Mouse (Mus musculus) CH12.LX (cell line): ENCODE results near the gene Xrn2. TPM values are rescaled to one million over a fixed set of nuclear protein-coding genes. Genes with fewer than 3 reads are reported as not detected.

Experiments
- DNase-seq: peaks from one replicate; pipeline ENCODE4 v3.0.0-alpha.2; 2013; ENCODE audit errors: extremely low read depth
- H3K27ac ChIP-seq: 2 replicates; pipeline ENCODE4 v1.5.1; 2012; ENCODE audit warnings: low read depth, mild to moderate bottlenecking, control low read depth, moderate library complexity; ENCODE audit not compliant: insufficient read depth
- H3K27me3 ChIP-seq: replicated peaks from 2 replicates; pipeline ENCODE3; 2012; ENCODE audit warnings: inconsistent platforms
- H3K36me3 ChIP-seq, 2 experiments: replicated peaks in 1 of 2; 2 replicates each; pipeline versions ENCODE3 to v1.6.1; 2012; ENCODE audit warnings: inconsistent platforms in 1 of 2, low read length in 1 of 2, mild to moderate bottlenecking in 1 of 2, mixed read lengths in 1 of 2, moderate library complexity in 1 of 2; ENCODE audit not compliant: control insufficient read depth in 1 of 2, insufficient read depth in 1 of 2
- H3K4me1 ChIP-seq, 2 experiments: 2 replicates each; pipeline ENCODE4 v1.6.1; 2012; ENCODE audit warnings: inconsistent platforms in 1 of 2, moderate library complexity in 1 of 2; ENCODE audit not compliant: insufficient read depth in 2 of 2, control insufficient read depth in 1 of 2
- H3K4me2 ChIP-seq: 2 replicates; pipeline ENCODE4 v1.6.1; 2012; ENCODE audit warnings: low read depth, mild to moderate bottlenecking, control low read depth; ENCODE audit not compliant: poor library complexity, insufficient read depth, severe bottlenecking
- H3K4me3 ChIP-seq, 3 experiments: fragments of 150-350 bp in 1 of 3; sonication (generic) in 1 of 3; replicated peaks in 1 of 3; 2 replicates each; pipeline versions ENCODE3 to v1.5.1; 2011 to 2012; ENCODE audit warnings: low read depth in 2 of 3, low read length in 2 of 3, mild to moderate bottlenecking in 2 of 3, moderate library complexity in 2 of 3, control low read depth in 1 of 3, improper control_type of control experiment in 1 of 3, inconsistent platforms in 1 of 3, mixed read lengths in 1 of 3; ENCODE audit not compliant: poor library complexity in 1 of 3
- H3K79me2 ChIP-seq: replicated peaks from 2 replicates; pipeline ENCODE4 v1.6.1; 2012; ENCODE audit warnings: mild to moderate bottlenecking, moderate library complexity; ENCODE audit not compliant: control insufficient read depth, poor library complexity, insufficient read depth, severe bottlenecking; ENCODE audit errors: extremely low read depth
- H3K9ac ChIP-seq: 2 replicates; pipeline ENCODE4 v1.6.1; 2012; ENCODE audit warnings: low read depth, mild to moderate bottlenecking, control low read depth, moderate library complexity; ENCODE audit not compliant: insufficient read depth
- H3K9me3 ChIP-seq: replicated peaks from 2 replicates; pipeline ENCODE3; 2012; ENCODE audit warnings: low read length, inconsistent platforms, mixed read lengths
- BHLHE40 ChIP-seq: IDR thresholded peaks from 2 replicates; pipeline ENCODE4 v1.6.1; 2011; ENCODE audit warnings: mild to moderate bottlenecking, low read depth, low read length, improper control_type of control experiment
- CHD1 ChIP-seq: IDR thresholded peaks from 2 replicates; pipeline ENCODE4 v1.6.1; 2012; ENCODE audit warnings: low read depth, low read length, improper control_type of control experiment, inconsistent platforms
- CTCF ChIP-seq, 2 experiments: IDR thresholded peaks in 1 of 2; conservative IDR thresholded peaks in 1 of 2; 2 replicates each; pipeline ENCODE4 v1.5.1; 2011 to 2012; ENCODE audit warnings: low read depth in 2 of 2, low read length in 2 of 2, improper control_type of control experiment in 1 of 2, inconsistent platforms in 1 of 2, mild to moderate bottlenecking in 1 of 2, moderate library complexity in 1 of 2
- E2F4 ChIP-seq: IDR thresholded peaks from 2 replicates; pipeline ENCODE4 v1.6.1; 2011; ENCODE audit warnings: low read depth, low read length, improper control_type of control experiment; ENCODE audit not compliant: insufficient replicate concordance
- EP300 ChIP-seq: IDR thresholded peaks from 2 replicates; pipeline ENCODE4 v1.6.1; 2011; ENCODE audit warnings: low read length, improper control_type of control experiment
- ETS1 ChIP-seq: conservative IDR thresholded peaks from 2 replicates; pipeline ENCODE4 v1.6.1; 2012; ENCODE audit warnings: low read depth, mild to moderate bottlenecking, inconsistent platforms, low read length, improper control_type of control experiment, moderate library complexity
- IRF4 ChIP-seq: IDR thresholded peaks from 2 replicates; pipeline ENCODE4 v1.6.1; 2014; ENCODE audit warnings: low read depth, mild to moderate bottlenecking, inconsistent platforms, low read length, improper control_type of control experiment
- JUN ChIP-seq: IDR thresholded peaks from 2 replicates; pipeline ENCODE4 v1.6.1; 2011; ENCODE audit warnings: low read depth, mild to moderate bottlenecking, low read length, improper control_type of control experiment, moderate library complexity; ENCODE audit not compliant: insufficient read depth
- JUND ChIP-seq: conservative IDR thresholded peaks from 2 replicates; pipeline ENCODE4 v1.6.1; 2011; ENCODE audit warnings: low read depth, low read length, improper control_type of control experiment
- MAFK ChIP-seq: IDR thresholded peaks from 2 replicates; pipeline ENCODE4 v1.6.1; 2011; ENCODE audit warnings: low read length, improper control_type of control experiment; ENCODE audit not compliant: insufficient replicate concordance
- MEF2A ChIP-seq: IDR thresholded peaks from 2 replicates; pipeline ENCODE4 v1.6.1; 2014; ENCODE audit warnings: low read depth, mild to moderate bottlenecking, inconsistent platforms, low read length, improper control_type of control experiment, borderline replicate concordance
- MXI1 ChIP-seq: IDR thresholded peaks from 2 replicates; pipeline ENCODE4 v1.6.1; 2011; ENCODE audit warnings: mild to moderate bottlenecking, low read depth, low read length, improper control_type of control experiment
- NELFE ChIP-seq: IDR thresholded peaks from 2 replicates; pipeline ENCODE4 v1.6.1; 2011; ENCODE audit warnings: low read depth, low read length, improper control_type of control experiment
- PAX5 ChIP-seq: IDR thresholded peaks from 2 replicates; pipeline ENCODE4 v1.6.1; 2012; ENCODE audit warnings: low read length, inconsistent platforms, mixed read lengths
- POLR2A ChIP-seq: IDR thresholded peaks from 2 replicates; pipeline ENCODE4 v1.6.1; 2011; ENCODE audit warnings: low read depth, mild to moderate bottlenecking, improper control_type of control experiment, low read length
- RAD21 ChIP-seq: IDR thresholded peaks from 2 replicates; pipeline ENCODE4 v1.6.1; 2011; ENCODE audit warnings: low read depth, mild to moderate bottlenecking, low read length, improper control_type of control experiment, moderate library complexity
- RCOR1 ChIP-seq: conservative IDR thresholded peaks from 2 replicates; pipeline ENCODE4 v1.6.1; 2012; ENCODE audit warnings: low read depth, mild to moderate bottlenecking, inconsistent platforms, low read length, improper control_type of control experiment
- SIN3A ChIP-seq: IDR thresholded peaks from 2 replicates; pipeline ENCODE4 v1.6.1; 2012; ENCODE audit warnings: low read length, improper control_type of control experiment, inconsistent platforms
- SMC3 ChIP-seq: IDR thresholded peaks from 2 replicates; pipeline ENCODE4 v1.6.1; 2011; ENCODE audit warnings: low read depth, low read length, improper control_type of control experiment
- TBP ChIP-seq: conservative IDR thresholded peaks from 2 replicates; pipeline ENCODE4 v1.6.1; 2011; ENCODE audit warnings: low read depth, low read length, improper control_type of control experiment
- TCF12 ChIP-seq: IDR thresholded peaks from 2 replicates; pipeline ENCODE4 v1.6.1; 2014; ENCODE audit warnings: low read depth, mild to moderate bottlenecking, inconsistent platforms, low read length, improper control_type of control experiment
- UBTF ChIP-seq: IDR thresholded peaks from 2 replicates; pipeline ENCODE4 v1.6.1; 2012; ENCODE audit warnings: low read depth, mild to moderate bottlenecking, inconsistent platforms, low read length, improper control_type of control experiment, moderate library complexity
- USF1 ChIP-seq: IDR thresholded peaks from 2 replicates; pipeline ENCODE4 v1.6.1; 2014; ENCODE audit warnings: low read depth, mild to moderate bottlenecking, inconsistent platforms, low read length, improper control_type of control experiment
- ZC3H11A ChIP-seq: IDR thresholded peaks from 2 replicates; pipeline ENCODE4 v1.6.1; 2012; ENCODE audit warnings: low read depth, mild to moderate bottlenecking, inconsistent platforms, low read length, improper control_type of control experiment
- ZKSCAN1 ChIP-seq: IDR thresholded peaks from 2 replicates; pipeline ENCODE4 v1.6.1; 2012; ENCODE audit warnings: low read depth, inconsistent platforms, low read length, improper control_type of control experiment, borderline replicate concordance
- ZMIZ1 ChIP-seq: IDR thresholded peaks from 2 replicates; pipeline ENCODE4 v1.6.1; 2012; ENCODE audit warnings: low read depth, mild to moderate bottlenecking, inconsistent platforms, low read length, improper control_type of control experiment
- ZNF384 ChIP-seq: IDR thresholded peaks from 2 replicates; pipeline ENCODE4 v1.6.1; 2012; ENCODE audit warnings: low read depth, low read length, improper control_type of control experiment, inconsistent platforms
- dilution Hi-C: fragments of 300-500 bp; cut with MboI; formaldehyde crosslinking; loops from 2 replicates; pipeline ENCODE4 v1.14.3; 2020; ENCODE audit warnings: low sequenced_read_pairs; ENCODE audit not compliant: extremely low pct_unique_long_range_greater_than_20kb, extremely low pct_ligation_motif_present
- in situ Hi-C: fragments of 300-500 bp; cut with MboI; formaldehyde crosslinking; loops from 3 replicates; pipeline ENCODE4 v1.14.3; 2019; ENCODE audit warnings: low sequenced_read_pairs, low pct_ligation_motif_present, low pct_unique_long_range_greater_than_20kb, mixed read lengths
- polyA plus RNA-seq: library from polyadenylated mRNA; unstranded; fragments of >175 nt; gene quantifications from 2 replicates; pipeline ENCODE4 v1.2.1, GENCODE M21; 2012; ENCODE audit warnings: low read depth; ENCODE audit not compliant: insufficient read length
- total RNA-seq, 2 experiments: library from RNA; depleted of rRNA; stranded (reverse); fragments of 300-350 nt in 1 of 2; fragments of >200 nt in 1 of 2; gene quantifications; 2 replicates each; pipeline ENCODE4 v1.2.3; 2012 to 2014

The Xrn2 gene
- total and polyA plus RNA-seq, 3 experiments, result 106 to 115 (median 114) TPM

DNA sequence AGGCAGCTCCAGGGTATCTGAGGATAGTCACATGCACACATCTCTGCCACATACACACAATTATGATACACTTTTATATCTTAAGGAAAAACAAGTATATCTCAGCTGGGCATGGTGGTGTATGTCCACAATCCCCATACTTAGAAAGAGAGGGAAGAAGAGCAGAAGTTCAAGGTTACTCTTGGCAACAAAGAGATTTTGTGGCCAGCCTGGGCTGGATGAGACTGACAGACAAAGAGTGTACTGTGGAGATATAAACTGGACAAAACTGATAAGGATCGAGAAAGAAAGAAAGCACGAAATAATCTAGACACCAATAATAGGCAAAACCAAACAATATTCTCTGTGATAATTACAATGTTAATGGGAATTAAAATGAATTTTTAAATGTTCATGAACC, 5.5 kb upstream of the Xrn2 start:
- DNase-seq, result no peak
- TF ChIP-seq MAFK (no peak), SMC3 (no peak), ZC3H11A (no peak), USF1 (no peak), JUN (no peak), EP300 (no peak), ZKSCAN1 (no peak), PAX5 (no peak), ZMIZ1 (no peak), IRF4 (no peak), E2F4 (no peak), CTCF (conservative IDR thresholded peaks at IDR 0.05 in 1 of 2, IDR thresholded peaks at IDR 0.05 in 1 of 2; ENCODE audit: low read depth in 2 of 2, low read length in 2 of 2) (no peak), TCF12 (no peak), MEF2A (no peak), SIN3A (no peak), MXI1 (no peak), ETS1 (no peak), RCOR1 (no peak)
- TF ChIP-seq, all 38 proteins: peak for 0
- H3K4me3 ChIP-seq, result no peak overlapping the region
- no peaks in the 10 kb centered on the region for H3K9me3 ChIP-seq
- in situ Hi-C loops (no loop called here), dilution Hi-C loops (no loop called here)
- H3K9ac ChIP-seq, result no peak overlapping the region
- H3K27ac ChIP-seq, result no peak overlapping the region
- H3K4me1 ChIP-seq, result peaks cover 3 to 21% of the 10 kb centered on the region in 2 experiments; a peak in 3 of 4 replicates
- H3K4me2 ChIP-seq, result no peak overlapping the region
- no peaks in the 10 kb centered on the region for H3K27me3 ChIP-seq
- H3K36me3 ChIP-seq, result no peaks in the 10 kb centered on the region
- no peaks in the 10 kb centered on the region for H3K79me2 ChIP-seq

DNA sequence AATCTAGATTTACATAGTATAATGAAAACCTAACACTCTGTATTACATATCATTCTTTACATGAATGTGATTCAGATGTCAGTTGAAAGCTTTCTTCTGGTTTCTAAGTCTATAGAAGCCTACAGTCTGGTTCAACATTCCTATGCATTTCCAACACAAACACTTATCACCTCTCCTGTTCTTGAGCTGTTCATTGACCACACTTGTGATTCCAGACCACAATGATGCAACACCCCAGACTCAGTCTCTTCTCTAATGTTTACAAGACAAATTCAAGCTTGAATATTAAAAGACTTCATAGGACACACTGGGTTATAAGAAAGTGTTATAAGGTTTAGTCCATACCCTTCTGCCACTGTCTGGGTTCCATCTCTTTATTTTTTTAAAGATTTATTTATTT, 3.7 kb upstream of the Xrn2 start:
- dilution Hi-C loops (no loop called here), in situ Hi-C loops (no loop called here)
- Histone ChIP-seq H3K4me3 (no peak overlapping the region), H3K9ac (no peak overlapping the region), H3K79me2 (peaks cover 11% of the 10 kb centered on the region), H3K4me1 (peaks cover 3 to 21% of the 10 kb centered on the region in 2 experiments; a peak in 3 of 4 replicates), H3K27ac (no peak overlapping the region), H3K36me3 (no peaks in the 10 kb centered on the region), H3K27me3 (no peaks in the 10 kb centered on the region), H3K9me3 (no peaks in the 10 kb centered on the region)
- no peak for DNase-seq
- no peak for TF ChIP-seq MEF2A
- no peak for TF ChIP-seq JUND
- TF ChIP-seq ZC3H11A, result no peak
- TF ChIP-seq ZNF384, result no peak
- no peak for TF ChIP-seq BHLHE40
- TF ChIP-seq POLR2A, result no peak
- TF ChIP-seq SMC3, result no peak
- no peak for TF ChIP-seq UBTF
- no peak for TF ChIP-seq TCF12
- TF ChIP-seq CHD1, result no peak
- TF ChIP-seq MAFK, result no peak
- TF ChIP-seq E2F4, result no peak
- TF ChIP-seq SIN3A, result no peak
- TF ChIP-seq NELFE, result no peak
- TF ChIP-seq TBP, result no peak
- no peak for TF ChIP-seq RAD21
- TF ChIP-seq IRF4, result no peak
- TF ChIP-seq CTCF (conservative IDR thresholded peaks at IDR 0.05 in 1 of 2, IDR thresholded peaks at IDR 0.05 in 1 of 2; ENCODE audit: low read depth in 2 of 2, low read length in 2 of 2), result no peak
- TF ChIP-seq, all 38 proteins: peak for 0
- H3K4me2 ChIP-seq, result no peak overlapping the region
